29 mouse cellular contexts compared by ENCODE assay signal in the genomic region with DNA sequence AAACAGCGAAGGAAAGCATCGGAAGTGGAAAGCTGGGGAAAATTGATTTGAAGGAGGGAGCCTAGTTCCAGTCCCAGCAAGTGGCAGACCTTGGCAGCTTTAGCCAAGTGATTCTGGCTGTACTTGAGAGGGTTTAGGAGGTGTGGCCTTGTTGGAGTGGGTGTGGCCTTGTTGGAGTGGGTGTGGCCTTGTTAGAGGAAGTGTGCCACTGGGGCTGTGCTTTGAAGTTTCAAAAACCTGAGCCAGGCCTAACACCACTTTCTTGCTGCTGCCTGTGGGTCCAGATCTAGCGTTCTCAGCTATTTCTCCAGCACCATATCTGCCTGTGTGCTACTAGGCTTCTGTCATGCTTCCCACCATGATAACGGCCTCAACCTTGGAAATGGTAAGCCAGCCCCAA. TPM values are rescaled to one million over a fixed set of nuclear protein-coding genes. Genes with fewer than 3 reads are reported as not detected.
DNase-seq lines count a peak whose midpoint lies in the region; TF ChIP-seq lines count a peak whose summit lies in the region.
"Had no signal": no experiment of that assay in that cellular context is flagged by ENCODE, and none has a peak within 500 bp of the region (broad histone marks: within the 10 kb centered on the region; RNA-seq: fewer than 3 reads in every experiment).

No protein-coding gene starts in this region.

- TF ChIP-seq EP300 in CH12.LX (IDR thresholded peaks at IDR 0.05; ENCODE audit: low read length): no peak

- dilution Hi-C loops in CH12.LX (cut with MboI; ENCODE audit: extremely low pct_ligation_motif_present, extremely low pct_unique_long_range_greater_than_20kb, low sequenced_read_pairs): no loop called here

- in situ Hi-C loops in CH12.LX (cut with MboI; ENCODE audit: low pct_ligation_motif_present, low pct_unique_long_range_greater_than_20kb, low sequenced_read_pairs): no loop called here

- no peaks in the 10 kb centered on the region for H3K27me3 ChIP-seq in CH12.LX (replicated peaks)
- H3K27me3 ChIP-seq: embryonic facial prominence, embryonic 13.5 days; forebrain, embryonic 13.5 days; heart, embryonic 15.5 days; lung, embryonic 15.5 days; midbrain, embryonic 15.5 days; neural tube, embryonic 12.5 days had no signal

- no peak overlapping the region for H3K4me3 ChIP-seq in CH12.LX (replicated peaks in 1 of 3; ENCODE audit: low read depth in 2 of 3, low read length in 2 of 3, poor library complexity in 1 of 3)
- H3K4me3 ChIP-seq: embryonic facial prominence, embryonic 13.5 days; erythroblast, embryonic 14.5 days; forebrain, embryonic 13.5 days; heart, embryonic 15.5 days; layer of hippocampus, adult 2 months; lung, embryonic 15.5 days; midbrain, embryonic 15.5 days; neural tube, embryonic 12.5 days had no signal

- peak; percentile 14 for DNase-seq in lung, postnatal 10 days
- DNase-seq in lung, postnatal 25 days (ENCODE audit: low spot score): no peak
- peak; percentile 28 for DNase-seq in CH12.LX (ENCODE audit: extremely low read depth)
- DNase-seq in NIH3T3 (ENCODE audit: low read depth): peak; percentile 14
- no peak for DNase-seq in gastrocnemius, postnatal 25 days
- DNase-seq in urinary bladder, postnatal 4 days (ENCODE audit: low spot score in 2 of 2): no peak
- DNase-seq in spleen, postnatal 14 days (ENCODE audit: low spot score in 2 of 2): no peak
- DNase-seq: adrenal gland, postnatal 25 days; cerebellum, adult 8-10 months; cerebellum, postnatal 36 days; embryo, embryonic 11 days; gastrocnemius, postnatal 36 days; heart, postnatal 4 days; kidney, adult 2 months; kidney, postnatal 14 days; right cerebral cortex, postnatal 14 days; spleen, adult 18-20 months had no signal

- no peaks in the 10 kb centered on the region for H3K36me3 ChIP-seq in CH12.LX (replicated peaks in 1 of 2; ENCODE audit: control insufficient read depth in 1 of 2, insufficient read depth in 1 of 2, low read length in 1 of 2)
- H3K36me3 ChIP-seq: embryonic facial prominence, embryonic 13.5 days; G1E; heart, embryonic 15.5 days; lung, embryonic 15.5 days; midbrain, embryonic 15.5 days; neural tube, embryonic 12.5 days had no signal

- no peaks in the 10 kb centered on the region for H3K79me2 ChIP-seq in CH12.LX (replicated peaks; ENCODE audit: control insufficient read depth, extremely low read depth, insufficient read depth, poor library complexity, severe bottlenecking)

- no peak overlapping the region for H3K27ac ChIP-seq in CH12.LX (ENCODE audit: insufficient read depth, low read depth)
- H3K27ac ChIP-seq: embryonic facial prominence, embryonic 13.5 days; forebrain, embryonic 13.5 days; heart, embryonic 15.5 days; hindbrain, embryonic 14.5 days; layer of hippocampus, adult 2 months; liver, embryonic 14.5 days; lung, embryonic 15.5 days; macrophage; midbrain, embryonic 15.5 days; neural tube, embryonic 12.5 days had no signal

- no peak for TF ChIP-seq POLR2A in CH12.LX (IDR thresholded peaks at IDR 0.05; ENCODE audit: low read depth, low read length)

- no peak for TF ChIP-seq CTCF in CH12.LX (conservative IDR thresholded peaks at IDR 0.05 in 1 of 2, IDR thresholded peaks at IDR 0.05 in 1 of 2; ENCODE audit: low read depth in 2 of 2, low read length in 2 of 2)

- H3K4me1 ChIP-seq in CH12.LX (ENCODE audit: control insufficient read depth in 1 of 2, insufficient read depth in 2 of 2): no peaks in the 10 kb centered on the region
- H3K4me1 ChIP-seq: embryonic facial prominence, embryonic 13.5 days; forebrain, embryonic 13.5 days; heart, embryonic 15.5 days; lung, embryonic 15.5 days; midbrain, embryonic 15.5 days; neural tube, embryonic 12.5 days had no signal

- no peak for TF ChIP-seq RAD21 in CH12.LX (IDR thresholded peaks at IDR 0.05; ENCODE audit: low read depth, low read length)

- no peak overlapping the region for H3K4me2 ChIP-seq in CH12.LX (ENCODE audit: insufficient read depth, low read depth, poor library complexity, severe bottlenecking)
- H3K4me2 ChIP-seq: embryonic facial prominence, embryonic 13.5 days; forebrain, embryonic 13.5 days; heart, embryonic 15.5 days; hindbrain, embryonic 14.5 days; lung, embryonic 15.5 days; midbrain, embryonic 15.5 days; neural tube, embryonic 12.5 days had no signal

- no peaks in the 10 kb centered on the region for H3K9me3 ChIP-seq in CH12.LX (replicated peaks; ENCODE audit: low read length)
- H3K9me3 ChIP-seq: embryonic facial prominence, embryonic 13.5 days; forebrain, embryonic 13.5 days; G1E; heart, embryonic 15.5 days; lung, embryonic 15.5 days; midbrain, embryonic 15.5 days; neural tube, embryonic 12.5 days had no signal

- H3K9ac ChIP-seq in CH12.LX (ENCODE audit: insufficient read depth, low read depth): no peak overlapping the region
- H3K9ac ChIP-seq: embryonic facial prominence, embryonic 13.5 days; forebrain, embryonic 13.5 days; heart, embryonic 15.5 days; hindbrain, embryonic 14.5 days; liver, embryonic 14.5 days; lung, embryonic 15.5 days; midbrain, embryonic 15.5 days; neural tube, embryonic 12.5 days had no signal

TF ChIP-seq in CH12.LX, 34 proteins besides CTCF, POLR2A, EP300 and RAD21:
- TF ChIP-seq MAZ (IDR thresholded peaks at IDR 0.05; ENCODE audit: low read depth, low read length) (no peak), MEF2A (IDR thresholded peaks at IDR 0.05; ENCODE audit: borderline replicate concordance, low read depth, low read length) (no peak), CHD1 (IDR thresholded peaks at IDR 0.05; ENCODE audit: low read depth, low read length) (no peak)

RNA-seq across cellular contexts. Expression of gene Ftsj1, which starts 21.9 kb away (rescaled TPM):
- 17.0 and 20.1 TPM in 2 replicates for total RNA-seq in CH12.LX (2012; rRNA removed)
- total RNA-seq in CH12.LX (2014; rRNA removed): 17.7 and 22.3 TPM in 2 replicates
- polyA plus RNA-seq in CH12.LX (2012; ENCODE audit: insufficient read length, low read depth): 29.1 and 31.6 TPM in 2 replicates
- 10 to 100 TPM; 12.4 to 13.2 TPM for total RNA-seq in gastrocnemius, postnatal 25 days (2021)

RNA-seq across cellular contexts. Expression of gene Porcn, which starts 23.9 kb away (rescaled TPM):
- total RNA-seq in CH12.LX (2012; rRNA removed) (0.08 and 0.64 TPM in 2 replicates), CH12.LX (2014; rRNA removed) (not detected in 2 replicates)
- not detected in 2 replicates for polyA plus RNA-seq in CH12.LX (2012; ENCODE audit: insufficient read length, low read depth)
- total RNA-seq in gastrocnemius, postnatal 25 days (2021): 1 to 10 TPM; 3.6 to 4.3 TPM

RNA-seq across cellular contexts. Expression of gene Ebp, which starts 37.0 kb away (rescaled TPM):
- total RNA-seq in CH12.LX (2012; rRNA removed) (64.3 and 71.0 TPM in 2 replicates), CH12.LX (2014; rRNA removed) (44.0 and 46.4 TPM in 2 replicates)
- polyA plus RNA-seq in CH12.LX (2012; ENCODE audit: insufficient read length, low read depth): 66.6 and 70.9 TPM in 2 replicates
- 10 to 100 TPM; 10.3 to 10.7 TPM for total RNA-seq in gastrocnemius, postnatal 25 days (2021)

RNA-seq across cellular contexts. Expression of gene Slc38a5, which starts 40.7 kb away (rescaled TPM):
- total RNA-seq in CH12.LX (2012; rRNA removed): not detected in 2 replicates
- not detected in 2 replicates for total RNA-seq in CH12.LX (2014; rRNA removed)
- not detected in 2 replicates for polyA plus RNA-seq in CH12.LX (2012; ENCODE audit: insufficient read length, low read depth)
- not detected for total RNA-seq in gastrocnemius, postnatal 25 days (2021)
- total RNA-seq: adrenal gland, postnatal 25 days; gastrocnemius, postnatal 36 days had no signal
- polyA plus RNA-seq: kidney, adult 2 months; macrophage had no signal

RNA-seq across cellular contexts. Expression of gene Tbc1d25, which starts 54.3 kb away (rescaled TPM):
- 6.0 and 6.3 TPM in 2 replicates for total RNA-seq in CH12.LX (2012; rRNA removed)
- 2.3 and 2.4 TPM in 2 replicates for total RNA-seq in CH12.LX (2014; rRNA removed)
- 10.2 and 10.4 TPM in 2 replicates for polyA plus RNA-seq in CH12.LX (2012; ENCODE audit: insufficient read length, low read depth)
- total RNA-seq in gastrocnemius, postnatal 25 days (2021): 1 to 10 TPM; 2.5 to 2.6 TPM

Comparison
In these comparisons a context has a peak if more than half of its experiments do, and no peak if none do; other contexts are left out.
1. DNase-seq: peak in lung, postnatal 10 days (single experiment), CH12.LX (single experiment) and NIH3T3 (single experiment); none in lung, postnatal 25 days (single experiment), gastrocnemius, postnatal 25 days (single experiment), urinary bladder, postnatal 4 days (0 of 2) and spleen, postnatal 14 days (0 of 2).